Mouse (Mus musculus): ENCODE results near the gene Lsg1.

DNA sequence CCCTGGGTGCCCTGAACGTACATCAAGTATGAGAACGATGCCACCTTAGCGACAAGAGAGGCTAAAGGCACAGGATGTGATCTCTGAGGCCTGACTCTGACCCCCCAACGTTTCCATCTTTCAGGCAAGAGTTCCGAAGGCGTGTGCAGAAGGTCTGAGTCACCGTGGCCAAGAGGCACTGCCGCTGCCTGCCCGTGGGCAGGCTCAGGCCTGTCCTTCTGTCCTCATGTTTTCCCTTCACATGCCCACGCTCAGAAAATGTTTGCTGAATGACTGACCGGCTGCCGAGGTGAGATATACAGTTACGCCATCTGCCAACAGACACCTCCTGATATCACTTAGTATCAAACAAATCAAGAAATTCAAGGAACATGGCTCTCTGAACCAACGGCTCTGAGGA, 61.6 kb downstream of the Lsg1 start:
- TF ChIP-seq CTCF (IDR thresholded peaks at IDR 0.05; ENCODE audit: borderline replicate concordance, insufficient read depth, low read depth, low read length) (no peak), POLR2A (IDR thresholded peaks at IDR 0.05; ENCODE audit: borderline replicate concordance, insufficient read depth, low read length) (no peak)
